ENCODE assay signal across 11 mouse cellular contexts in genomic region chr16:18160514-18160913, GRCm38 (mm10). TPM values are rescaled to one million over a fixed set of nuclear protein-coding genes. Genes with fewer than 3 reads are reported as not detected.
DNase-seq lines count a peak whose midpoint lies in the region; ATAC-seq and TF ChIP-seq lines count a peak whose summit lies in the region.
"Had no signal": no experiment of that assay in that cellular context is flagged by ENCODE, and none has a peak within 500 bp of the region (broad histone marks: within the 10 kb centered on the region; RNA-seq: fewer than 3 reads in every experiment).

No protein-coding gene starts in this region.

- no peaks in the 10 kb centered on the region for H3K9me3 ChIP-seq in midbrain, embryonic 10.5 days (replicated peaks)
- H3K9me3 ChIP-seq in midbrain, embryonic 11.5 days (ENCODE audit: control insufficient read depth, low read length) = no peaks in the 10 kb centered on the region
- H3K9me3 ChIP-seq in hindbrain, embryonic 12.5 days (replicated peaks) = no peaks in the 10 kb centered on the region
- no peaks in the 10 kb centered on the region for H3K9me3 ChIP-seq in neural tube, embryonic 13.5 days
- H3K9me3 ChIP-seq: embryonic facial prominence, embryonic 12.5 days; heart, embryonic 12.5 days; liver, embryonic 12.5 days had no signal

- no peak overlapping the region for H3K4me3 ChIP-seq in midbrain, embryonic 10.5 days
- H3K4me3 ChIP-seq in midbrain, embryonic 11.5 days (ENCODE audit: low read depth, low read length) = no peak overlapping the region
- H3K4me3 ChIP-seq in hindbrain, embryonic 12.5 days = no peak overlapping the region
- H3K4me3 ChIP-seq in neural tube, embryonic 13.5 days = no peak overlapping the region
- H3K4me3 ChIP-seq: embryonic facial prominence, embryonic 12.5 days; heart, embryonic 12.5 days; liver, embryonic 12.5 days had no signal

- peak overlapping the region; percentile 33; the same call in 1 of the 2 replicates for H3K27ac ChIP-seq in midbrain, embryonic 10.5 days (replicated peaks)
- H3K27ac ChIP-seq in midbrain, embryonic 11.5 days (ENCODE audit: low read depth, low read length) = no peak overlapping the region
- 0 out of 2 replicates have a peak overlapping the region, but pooled peaks have one; percentile 13 for H3K27ac ChIP-seq in hindbrain, embryonic 12.5 days
- H3K27ac ChIP-seq in neural tube, embryonic 13.5 days (replicated peaks) = 0 out of 2 replicates have a peak overlapping the region, but pooled peaks have one; percentile 4
- H3K27ac ChIP-seq: embryonic facial prominence, embryonic 12.5 days; liver, embryonic 12.5 days had no signal

- no peaks in the 10 kb centered on the region for H3K36me3 ChIP-seq in midbrain, embryonic 10.5 days
- H3K36me3 ChIP-seq in midbrain, embryonic 11.5 days (ENCODE audit: control insufficient read depth, insufficient read depth, low read length) = no peaks in the 10 kb centered on the region
- H3K36me3 ChIP-seq in hindbrain, embryonic 12.5 days = no peaks in the 10 kb centered on the region
- no peaks in the 10 kb centered on the region for H3K36me3 ChIP-seq in neural tube, embryonic 13.5 days
- H3K36me3 ChIP-seq: embryonic facial prominence, embryonic 12.5 days; heart, embryonic 12.5 days; liver, embryonic 12.5 days had no signal

- no peak for DNase-seq in midbrain, embryonic 10.5 days (ENCODE audit: low spot score)
- no peak for DNase-seq in midbrain, embryonic 11.5 days (ENCODE audit: low spot score, missing footprints)
- peak; percentile 89 for DNase-seq in brain, embryonic 14.5 days (ENCODE audit: low read depth)
- DNase-seq in gastrocnemius, postnatal 36 days = no peak
- no peak for DNase-seq in gastrocnemius, postnatal 25 days

- WGBS in midbrain, embryonic 10.5 days = 77% methylated on average over 7 of the region's 7 CpGs
- WGBS in midbrain, embryonic 11.5 days = 72% methylated on average over 7 of the region's 7 CpGs
- WGBS in hindbrain, embryonic 12.5 days = 47% methylated on average over 7 of the region's 7 CpGs
- 48% methylated on average over 7 of the region's 7 CpGs for WGBS in neural tube, embryonic 13.5 days

- ATAC-seq in midbrain, embryonic 11.5 days (ENCODE audit: low FRiP score) = no peak
- 0 out of 2 replicates have a peak, but pooled peaks have one; percentile 21 for ATAC-seq in hindbrain, embryonic 12.5 days (ENCODE audit: low FRiP score)
- no peak for ATAC-seq in neural tube, embryonic 13.5 days (ENCODE audit: low read depth)
- ATAC-seq: liver, embryonic 12.5 days had no signal

- TF ChIP-seq POLR2A in brain, embryonic 14.5 days (IDR thresholded peaks at IDR 0.05; ENCODE audit: borderline replicate concordance, extremely low read depth, insufficient read depth, insufficient read length, poor library complexity, severe bottlenecking) = no peak

- no peak overlapping the region for H3K9ac ChIP-seq in midbrain, embryonic 11.5 days (ENCODE audit: low read length)
- no peak overlapping the region for H3K9ac ChIP-seq in hindbrain, embryonic 12.5 days
- no peak overlapping the region for H3K9ac ChIP-seq in neural tube, embryonic 13.5 days
- H3K9ac ChIP-seq: embryonic facial prominence, embryonic 12.5 days; heart, embryonic 12.5 days; liver, embryonic 12.5 days had no signal

- H3K4me1 ChIP-seq in midbrain, embryonic 10.5 days = peaks cover 50% of the 10 kb centered on the region
- peaks cover 11% of the 10 kb centered on the region for H3K4me1 ChIP-seq in midbrain, embryonic 11.5 days (ENCODE audit: control insufficient read depth, insufficient read depth, low read length)
- peaks cover 57% of the 10 kb centered on the region for H3K4me1 ChIP-seq in hindbrain, embryonic 12.5 days
- peaks cover 80% of the 10 kb centered on the region for H3K4me1 ChIP-seq in neural tube, embryonic 13.5 days (replicated peaks)

- no peak overlapping the region for H3K4me2 ChIP-seq in midbrain, embryonic 11.5 days
- no peak overlapping the region for H3K4me2 ChIP-seq in hindbrain, embryonic 12.5 days (replicated peaks)
- no peak overlapping the region for H3K4me2 ChIP-seq in neural tube, embryonic 13.5 days
- H3K4me2 ChIP-seq: embryonic facial prominence, embryonic 12.5 days; heart, embryonic 12.5 days; liver, embryonic 12.5 days had no signal

- intact Hi-C loops in gastrocnemius, postnatal 36 days (cut with DNase I) = no loop called here

- H3K27me3 ChIP-seq in midbrain, embryonic 10.5 days (ENCODE audit: low read depth, poor library complexity, severe bottlenecking) = no peaks in the 10 kb centered on the region
- no peaks in the 10 kb centered on the region for H3K27me3 ChIP-seq in midbrain, embryonic 11.5 days (ENCODE audit: control insufficient read depth, insufficient read depth, low read length)
- H3K27me3 ChIP-seq in hindbrain, embryonic 12.5 days = no peaks in the 10 kb centered on the region
- H3K27me3 ChIP-seq in neural tube, embryonic 13.5 days = no peaks in the 10 kb centered on the region
- H3K27me3 ChIP-seq: embryonic facial prominence, embryonic 12.5 days had no signal

- TF ChIP-seq CTCF in brain, embryonic 14.5 days (IDR thresholded peaks at IDR 0.05; ENCODE audit: borderline replicate concordance, extremely low read depth, insufficient read depth, insufficient read length) = no peak

RNA-seq across cellular contexts. Expression of gene Rtn4r, which starts 33.1 kb away (rescaled TPM):
- 1.8 and 2.2 TPM in 2 replicates for polyA plus RNA-seq in midbrain, embryonic 10.5 days (2016; fragmentation: Nextera tagmentation; extraction: Ambion mirVana)
- polyA plus RNA-seq in midbrain, embryonic 11.5 days (2014; fragmentation: Nextera tagmentation; extraction: Ambion mirVana) = 2.2 and 2.7 TPM in 2 replicates
- polyA plus RNA-seq in brain, embryonic 14.5 days (2012; rRNA removed) = 50.3 and 52.5 TPM in 2 replicates
- 7.8 and 8.0 TPM in 2 replicates for polyA plus RNA-seq in hindbrain, embryonic 12.5 days (2016; fragmentation: Nextera tagmentation; extraction: Ambion mirVana)
- 19.6 and 23.9 TPM in 2 replicates for polyA plus RNA-seq in neural tube, embryonic 13.5 days (2015; fragmentation: Nextera tagmentation; extraction: Ambion mirVana)
- under 1 TPM in 1 of 2 experiments, not detected in 1; 0.17 TPM for total RNA-seq in gastrocnemius, postnatal 36 days (2021)
- total RNA-seq in gastrocnemius, postnatal 25 days (2021) = under 1 TPM in 1 of 2 experiments, not detected in 1; 0.13 TPM

RNA-seq across cellular contexts. Expression of gene Ccdc188, which starts 57.2 kb away (rescaled TPM):
- not detected in 2 replicates for polyA plus RNA-seq in midbrain, embryonic 10.5 days (2016; fragmentation: Nextera tagmentation; extraction: Ambion mirVana)
- polyA plus RNA-seq in midbrain, embryonic 11.5 days (2014; fragmentation: Nextera tagmentation; extraction: Ambion mirVana) = not detected in 2 replicates
- polyA plus RNA-seq in brain, embryonic 14.5 days (2012; rRNA removed) = not detected in 2 replicates
- not detected in 2 replicates for polyA plus RNA-seq in hindbrain, embryonic 12.5 days (2016; fragmentation: Nextera tagmentation; extraction: Ambion mirVana)
- polyA plus RNA-seq in neural tube, embryonic 13.5 days (2015; fragmentation: Nextera tagmentation; extraction: Ambion mirVana) = not detected in 2 replicates
- total RNA-seq in gastrocnemius, postnatal 36 days (2021) = not detected
- not detected for total RNA-seq in gastrocnemius, postnatal 25 days (2021)
- polyA plus RNA-seq: embryonic facial prominence, embryonic 12.5 days; liver, embryonic 12.5 days; small intestine, adult 2 months had no signal
